Comparison of ENCODE assay signal across 12 mouse cellular contexts in genomic region chr13:44468963-44469674, GRCm38 (mm10).
DNase-seq lines count a peak whose midpoint lies in the region; ATAC-seq lines count a peak whose summit lies in the region.
"Had no signal": no experiment of that assay in that cellular context is flagged by ENCODE, and none has a peak within 500 bp of the region (broad histone marks: within the 10 kb centered on the region; RNA-seq: fewer than 3 reads in every experiment).

No protein-coding gene starts in this region.

- peaks cover 22% of the 10 kb centered on the region for H3K4me1 ChIP-seq in heart, embryonic 10.5 days

- no peaks in the 10 kb centered on the region for H3K27me3 ChIP-seq in heart, embryonic 10.5 days (ENCODE audit: insufficient read depth, poor library complexity, severe bottlenecking)
- H3K27me3 ChIP-seq: forebrain, embryonic 13.5 days; megakaryocyte, embryonic 14.5 days had no signal

- intact Hi-C loops in heart, postnatal 25 days (cut with DNase I) = no loop called here

- no peak overlapping the region for H3K4me3 ChIP-seq in heart, embryonic 10.5 days
- H3K4me3 ChIP-seq: forebrain, embryonic 13.5 days; megakaryocyte, embryonic 14.5 days had no signal

- no peak overlapping the region for H3K27ac ChIP-seq in heart, embryonic 10.5 days
- H3K27ac ChIP-seq: forebrain, embryonic 13.5 days; hindbrain, embryonic 14.5 days had no signal

- DNase-seq in heart, adult 11 months = peak; percentile 97
- DNase-seq in heart, embryonic 10.5 days (ENCODE audit: low spot score) = no peak
- peak; percentile 12 for DNase-seq in urinary bladder, postnatal 14 days (ENCODE audit: low spot score)
- DNase-seq in urinary bladder, adult 2 months (ENCODE audit: low spot score) = no peak
- DNase-seq in heart, postnatal 25 days (ENCODE audit: low spot score) = peak; percentile 63
- no peak for DNase-seq in c-Kit-positive CD71-positive TER-119-positive erythroid progenitor cells, embryonic 14.5 days (ENCODE audit: low spot score)
- DNase-seq in neural tube, embryonic 10.5 days (ENCODE audit: extremely low spot score, low spot score) = no peak
- DNase-seq: cerebellum, adult 9-11 months had no signal

- no peaks in the 10 kb centered on the region for H3K9me3 ChIP-seq in heart, embryonic 10.5 days
- H3K9me3 ChIP-seq: forebrain, embryonic 13.5 days; megakaryocyte, embryonic 14.5 days had no signal

- WGBS in heart, embryonic 10.5 days = 83% methylated on average over 14 of the region's 14 CpGs

- no peak for ATAC-seq in monocyte, adult 5-6 weeks (replicated peaks; ENCODE audit: insufficient number of reproducible peaks, low FRiP score, low TSS enrichment, poor library complexity, severe bottlenecking)
- ATAC-seq: forebrain, embryonic 13.5 days had no signal

- no peaks in the 10 kb centered on the region for H3K36me3 ChIP-seq in heart, embryonic 10.5 days

Comparison
In these comparisons a context has a peak if more than half of its experiments do, and no peak if none do; other contexts are left out.
1. DNase-seq: peak in heart, adult 11 months (single experiment), urinary bladder, postnatal 14 days (single experiment) and heart, postnatal 25 days (single experiment); none in heart, embryonic 10.5 days (single experiment), urinary bladder, adult 2 months (single experiment), c-Kit-positive CD71-positive TER-119-positive erythroid progenitor cells, embryonic 14.5 days (single experiment) and neural tube, embryonic 10.5 days (single experiment).